Mouse (Mus musculus): ENCODE results near the gene St8sia2. TPM values are rescaled to one million over a fixed set of nuclear protein-coding genes. Genes with fewer than 3 reads are reported as not detected.
A peak's percentile ranks its signal among the peaks of the same experiment; 100 is the strongest.

Gene St8sia2
- polyA plus RNA-seq, 1 experiment from 2014 or later, result 35.8 TPM

DNA sequence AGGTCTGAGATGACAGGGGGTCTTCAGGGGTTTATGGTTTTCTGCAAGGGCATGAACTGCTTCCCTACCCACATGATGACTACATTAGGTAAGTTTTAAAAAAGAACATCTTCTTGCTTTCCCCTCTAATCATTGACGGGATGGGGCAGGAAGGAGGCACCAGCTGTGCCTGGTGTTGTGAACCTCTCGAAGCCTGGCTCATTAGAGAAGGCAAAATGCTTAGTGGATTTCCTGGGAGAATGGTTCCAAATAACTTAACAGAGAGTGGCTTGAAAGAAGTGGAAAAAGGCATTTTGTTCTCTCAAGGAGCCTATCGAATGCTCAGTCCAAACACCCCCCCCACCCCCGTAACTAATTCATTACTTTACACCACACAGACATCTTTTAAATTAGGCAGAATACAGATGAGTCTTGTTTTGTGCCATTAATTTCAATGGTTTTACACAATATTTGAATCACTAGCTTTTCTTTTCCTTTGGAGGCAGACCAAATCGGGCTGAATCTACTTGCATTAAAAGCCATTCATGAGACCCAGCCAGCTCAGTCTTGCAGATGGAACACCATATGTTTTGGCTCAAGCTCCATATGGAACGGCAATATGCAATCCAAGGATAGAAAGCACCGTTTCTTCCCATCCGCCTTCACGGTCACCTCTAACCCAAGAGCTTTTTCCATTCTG lies 95.7 kb downstream of the St8sia2 start:
- Histone ChIP-seq H3K9me3 (ENCODE audit: control insufficient read depth, low read length) (no peaks in the 10 kb centered on the region), H3K4me1 (replicated peaks; ENCODE audit: control insufficient read depth, insufficient read depth, low read length) (0 out of 2 replicates have a peak, but pooled peaks cover 5% of the 10 kb centered on the region), H3K4me2 (ENCODE audit: low read depth, low read length, severe bottlenecking) (no peak overlapping the region), H3K36me3 (ENCODE audit: control insufficient read depth, insufficient read depth, low read length) (no peaks in the 10 kb centered on the region), H3K9ac (ENCODE audit: low read length) (no peak overlapping the region), H3K4me3 (ENCODE audit: low read depth, low read length) (no peak overlapping the region), H3K27ac (ENCODE audit: low read depth, low read length) (no peak overlapping the region), H3K27me3 (ENCODE audit: control insufficient read depth, insufficient read depth, low read length) (peaks cover 2% of the 10 kb centered on the region; the same call in 1 of the 2 replicates)
- 40% methylated on average over 9 of the region's 9 CpGs for WGBS
- no peak for DNase-seq (ENCODE audit: low spot score)
- ATAC-seq (replicated peaks; ENCODE audit: low FRiP score), result peak; percentile 77

GRCm38 (mm10) chr7:73911899-73912298 lies 101.6 kb downstream of the St8sia2 start:
- Histone ChIP-seq H3K4me3 (ENCODE audit: low read depth, low read length) (no peak overlapping the region), H3K36me3 (ENCODE audit: control insufficient read depth, insufficient read depth, low read length) (no peaks in the 10 kb centered on the region), H3K9ac (ENCODE audit: low read length) (no peak overlapping the region), H3K4me2 (ENCODE audit: low read depth, low read length, severe bottlenecking) (no peak overlapping the region), H3K4me1 (replicated peaks; ENCODE audit: control insufficient read depth, insufficient read depth, low read length) (0 out of 2 replicates have a peak, but pooled peaks cover 2% of the 10 kb centered on the region), H3K9me3 (ENCODE audit: control insufficient read depth, low read length) (no peaks in the 10 kb centered on the region), H3K27ac (ENCODE audit: low read depth, low read length) (no peak overlapping the region), H3K27me3 (ENCODE audit: control insufficient read depth, insufficient read depth, low read length) (peaks cover 2% of the 10 kb centered on the region; the same call in 1 of the 2 replicates)
- WGBS, result 30% methylated on average over 4 of the region's 4 CpGs
- DNase-seq (ENCODE audit: low spot score) (no peak), ATAC-seq (replicated peaks; ENCODE audit: low FRiP score) (no peak)

- no peak overlapping the region for H3K4me2 ChIP-seq (ENCODE audit: low read depth, low read length, severe bottlenecking)
- ATAC-seq (replicated peaks; ENCODE audit: low FRiP score) (no peak), DNase-seq (ENCODE audit: low spot score) (peak; percentile 1)
- no peaks in the 10 kb centered on the region for H3K9me3 ChIP-seq (ENCODE audit: control insufficient read depth, low read length)
- H3K9ac ChIP-seq (ENCODE audit: low read length), result no peak overlapping the region
- H3K4me1 ChIP-seq (replicated peaks; ENCODE audit: control insufficient read depth, insufficient read depth, low read length), result 0 out of 2 replicates have a peak, but pooled peaks cover 2% of the 10 kb centered on the region
- H3K4me3 ChIP-seq (ENCODE audit: low read depth, low read length), result no peak overlapping the region
- no peak overlapping the region for H3K27ac ChIP-seq (ENCODE audit: low read depth, low read length)
- WGBS, result 90% methylated on average over 4 of the region's 4 CpGs
- no peaks in the 10 kb centered on the region for H3K36me3 ChIP-seq (ENCODE audit: control insufficient read depth, insufficient read depth, low read length)
- H3K27me3 ChIP-seq (ENCODE audit: control insufficient read depth, insufficient read depth, low read length), result peaks cover 2% of the 10 kb centered on the region; the same call in 1 of the 2 replicates
These were observed 102.6 kb downstream of the St8sia2 start for GRCm38 (mm10) chr7:73910843-73911242.

- H3K4me3 ChIP-seq (ENCODE audit: low read depth, low read length), result no peak overlapping the region
- H3K4me2 ChIP-seq (ENCODE audit: low read depth, low read length, severe bottlenecking), result no peak overlapping the region
- no peaks in the 10 kb centered on the region for H3K36me3 ChIP-seq (ENCODE audit: control insufficient read depth, insufficient read depth, low read length)
- DNase-seq (ENCODE audit: low spot score) (peak; percentile 30), ATAC-seq (replicated peaks; ENCODE audit: low FRiP score) (no peak)
- 0 out of 2 replicates have a peak, but pooled peaks cover 2% of the 10 kb centered on the region for H3K4me1 ChIP-seq (replicated peaks; ENCODE audit: control insufficient read depth, insufficient read depth, low read length)
- H3K27ac ChIP-seq (ENCODE audit: low read depth, low read length), result no peak overlapping the region
- H3K9me3 ChIP-seq (ENCODE audit: control insufficient read depth, low read length), result no peaks in the 10 kb centered on the region
- no peaks in the 10 kb centered on the region for H3K27me3 ChIP-seq (ENCODE audit: control insufficient read depth, insufficient read depth, low read length)
- WGBS, result 79% methylated on average over 5 of the region's 5 CpGs
- H3K9ac ChIP-seq (ENCODE audit: low read length), result no peak overlapping the region
These were observed 103.9 kb downstream of the St8sia2 start for GRCm38 (mm10) chr7:73909432-73910205.

DNA sequence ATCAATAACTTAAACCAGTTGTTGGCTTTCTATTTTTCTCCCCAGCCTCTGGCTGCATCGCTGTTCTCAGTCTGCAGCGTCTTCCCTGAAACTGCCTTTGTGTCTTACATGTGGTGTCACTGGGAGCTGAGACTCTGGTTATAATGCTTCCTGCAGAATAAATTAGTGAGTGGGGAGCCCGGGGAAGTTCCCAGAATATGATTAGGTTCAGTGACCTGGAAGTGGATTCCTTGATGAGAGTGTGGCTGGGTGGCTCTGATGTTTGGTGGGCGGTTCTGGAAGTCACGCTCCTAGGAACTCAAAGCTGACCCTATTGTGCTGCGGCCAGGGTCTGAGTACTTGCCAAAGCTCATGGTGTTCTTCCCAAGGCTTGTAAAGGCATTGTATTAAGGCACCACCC lies 119.0 kb downstream of the St8sia2 start:
- H3K36me3 ChIP-seq (ENCODE audit: control insufficient read depth, insufficient read depth, low read length), result no peaks in the 10 kb centered on the region
- H3K4me3 ChIP-seq (ENCODE audit: low read depth, low read length), result no peak overlapping the region
- H3K9ac ChIP-seq (ENCODE audit: low read length), result no peak overlapping the region
- peaks cover 2% of the 10 kb centered on the region; the same call in 1 of the 2 replicates for H3K4me1 ChIP-seq (replicated peaks; ENCODE audit: control insufficient read depth, insufficient read depth, low read length)
- no peaks in the 10 kb centered on the region for H3K27me3 ChIP-seq (ENCODE audit: control insufficient read depth, insufficient read depth, low read length)
- H3K27ac ChIP-seq (ENCODE audit: low read depth, low read length), result no peak overlapping the region
- H3K4me2 ChIP-seq (ENCODE audit: low read depth, low read length, severe bottlenecking), result no peak overlapping the region
- no peaks in the 10 kb centered on the region for H3K9me3 ChIP-seq (ENCODE audit: control insufficient read depth, low read length)
- WGBS, result 22% methylated on average over 6 of the region's 6 CpGs
- ATAC-seq (replicated peaks; ENCODE audit: low FRiP score) (peak; percentile 44; the same call in 1 of the 2 replicates), DNase-seq (ENCODE audit: low spot score) (no peak)

GRCm38 (mm10) chr7:73891830-73892229 lies 121.7 kb downstream of the St8sia2 start:
- DNase-seq (ENCODE audit: low spot score) (peak; percentile 4), ATAC-seq (replicated peaks; ENCODE audit: low FRiP score) (no peak)
- Histone ChIP-seq H3K4me2 (ENCODE audit: low read depth, low read length, severe bottlenecking) (no peak overlapping the region), H3K27ac (ENCODE audit: low read depth, low read length) (no peak overlapping the region), H3K9me3 (ENCODE audit: control insufficient read depth, low read length) (no peaks in the 10 kb centered on the region), H3K9ac (ENCODE audit: low read length) (no peak overlapping the region), H3K36me3 (ENCODE audit: control insufficient read depth, insufficient read depth, low read length) (no peaks in the 10 kb centered on the region), H3K4me3 (ENCODE audit: low read depth, low read length) (no peak overlapping the region), H3K27me3 (ENCODE audit: control insufficient read depth, insufficient read depth, low read length) (no peaks in the 10 kb centered on the region), H3K4me1 (replicated peaks; ENCODE audit: control insufficient read depth, insufficient read depth, low read length) (peaks cover 2% of the 10 kb centered on the region; the same call in 1 of the 2 replicates)
- WGBS, result 89% methylated on average over 5 of the region's 5 CpGs

- Histone ChIP-seq H3K4me2 (ENCODE audit: low read depth, low read length, severe bottlenecking) (no peak overlapping the region), H3K36me3 (ENCODE audit: control insufficient read depth, insufficient read depth, low read length) (no peaks in the 10 kb centered on the region), H3K4me1 (replicated peaks; ENCODE audit: control insufficient read depth, insufficient read depth, low read length) (peaks cover 2% of the 10 kb centered on the region; the same call in 1 of the 2 replicates), H3K4me3 (ENCODE audit: low read depth, low read length) (no peak overlapping the region), H3K9me3 (ENCODE audit: control insufficient read depth, low read length) (no peaks in the 10 kb centered on the region), H3K9ac (ENCODE audit: low read length) (no peak overlapping the region), H3K27me3 (ENCODE audit: control insufficient read depth, insufficient read depth, low read length) (no peaks in the 10 kb centered on the region), H3K27ac (ENCODE audit: low read depth, low read length) (no peak overlapping the region)
- ATAC-seq (replicated peaks; ENCODE audit: low FRiP score) (no peak), DNase-seq (ENCODE audit: low spot score) (no peak)
- WGBS, result 85% methylated on average over 9 of the region's 9 CpGs
These were observed 122.4 kb downstream of the St8sia2 start for GRCm38 (mm10) chr7:73890891-73891610.

DNA sequence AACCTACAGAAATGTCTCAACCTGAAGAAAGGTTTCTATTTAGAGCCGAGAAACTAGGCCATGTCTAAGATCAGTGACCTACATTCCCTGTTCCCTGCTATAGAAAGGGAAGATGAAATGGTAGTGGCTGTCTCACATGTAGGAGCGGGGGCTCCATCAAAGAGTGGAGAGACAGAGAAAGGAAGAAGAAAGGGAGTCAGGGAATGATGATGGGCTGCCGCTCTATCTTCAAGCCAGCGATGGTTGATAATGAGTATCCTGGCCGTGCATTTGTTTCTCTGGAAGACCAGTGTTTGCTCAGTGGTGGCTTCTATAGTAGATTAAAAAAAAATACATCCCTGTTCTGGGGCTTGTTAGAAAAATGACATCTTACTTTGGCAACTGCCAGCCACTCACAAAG lies 123.0 kb downstream of the St8sia2 start:
- ATAC-seq (replicated peaks; ENCODE audit: low FRiP score) (no peak), DNase-seq (ENCODE audit: low spot score) (no peak)
- H3K9ac ChIP-seq (ENCODE audit: low read length), result no peak overlapping the region
- no peaks in the 10 kb centered on the region for H3K9me3 ChIP-seq (ENCODE audit: control insufficient read depth, low read length)
- 90% methylated on average over 5 of the region's 5 CpGs for WGBS
- no peaks in the 10 kb centered on the region for H3K36me3 ChIP-seq (ENCODE audit: control insufficient read depth, insufficient read depth, low read length)
- no peaks in the 10 kb centered on the region for H3K27me3 ChIP-seq (ENCODE audit: control insufficient read depth, insufficient read depth, low read length)
- H3K4me2 ChIP-seq (ENCODE audit: low read depth, low read length, severe bottlenecking), result no peak overlapping the region
- peaks cover 2% of the 10 kb centered on the region; the same call in 1 of the 2 replicates for H3K4me1 ChIP-seq (replicated peaks; ENCODE audit: control insufficient read depth, insufficient read depth, low read length)
- no peak overlapping the region for H3K27ac ChIP-seq (ENCODE audit: low read depth, low read length)
- no peak overlapping the region for H3K4me3 ChIP-seq (ENCODE audit: low read depth, low read length)

All from forebrain, embryonic 11.5 days (tissue).